Mouse (Mus musculus): ENCODE data around the gene Nap1l5.

DNA sequence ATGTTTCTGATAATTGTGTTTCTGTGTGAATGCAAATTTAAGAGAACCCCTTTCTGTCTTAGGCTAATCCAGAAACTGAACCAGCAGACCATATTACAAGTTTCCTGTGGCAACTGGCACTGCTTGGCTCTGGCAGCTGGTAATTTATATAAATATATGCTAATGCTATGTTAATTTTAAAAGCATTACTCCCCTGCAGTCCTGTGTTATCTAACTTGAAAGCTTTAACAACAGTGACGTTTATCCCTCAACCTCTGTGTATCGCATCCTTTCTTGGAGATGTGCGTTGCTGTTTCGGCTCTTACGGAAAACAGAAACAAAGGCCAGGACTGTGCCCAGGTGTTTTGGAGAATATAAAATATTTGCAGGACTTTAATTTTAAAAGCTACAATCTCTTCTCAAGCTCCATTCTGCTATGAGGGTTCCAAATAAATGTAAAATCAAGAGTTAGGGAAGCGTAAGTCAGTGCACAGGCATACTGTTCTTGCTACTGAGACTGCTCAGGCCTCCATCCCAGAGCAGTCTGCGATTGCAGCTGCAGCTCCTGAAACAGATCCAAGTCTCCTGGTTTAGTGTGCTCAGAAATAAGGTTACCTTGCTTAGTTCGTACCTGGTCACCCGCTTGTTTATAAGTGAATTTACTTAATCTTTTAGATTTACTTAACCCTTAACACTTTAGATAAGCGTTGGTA is 51.1 kb downstream of the Nap1l5 start:
- TF ChIP-seq CTCF (IDR thresholded peaks at IDR 0.05; ENCODE audit: low read depth) (no peak), EP300 (IDR thresholded peaks at IDR 0.05; ENCODE audit: low read depth) (no peak)
